Mouse (Mus musculus): Measurements from ENCODE around the gene Dtx3. TPM values are rescaled to one million over a fixed set of nuclear protein-coding genes. Genes with fewer than 3 reads are reported as not detected.

Gene Dtx3
- polyA plus RNA-seq (2014; fragmentation: Nextera tagmentation; extraction: Ambion mirVana), result 143 and 158 TPM in 2 replicates

DNA sequence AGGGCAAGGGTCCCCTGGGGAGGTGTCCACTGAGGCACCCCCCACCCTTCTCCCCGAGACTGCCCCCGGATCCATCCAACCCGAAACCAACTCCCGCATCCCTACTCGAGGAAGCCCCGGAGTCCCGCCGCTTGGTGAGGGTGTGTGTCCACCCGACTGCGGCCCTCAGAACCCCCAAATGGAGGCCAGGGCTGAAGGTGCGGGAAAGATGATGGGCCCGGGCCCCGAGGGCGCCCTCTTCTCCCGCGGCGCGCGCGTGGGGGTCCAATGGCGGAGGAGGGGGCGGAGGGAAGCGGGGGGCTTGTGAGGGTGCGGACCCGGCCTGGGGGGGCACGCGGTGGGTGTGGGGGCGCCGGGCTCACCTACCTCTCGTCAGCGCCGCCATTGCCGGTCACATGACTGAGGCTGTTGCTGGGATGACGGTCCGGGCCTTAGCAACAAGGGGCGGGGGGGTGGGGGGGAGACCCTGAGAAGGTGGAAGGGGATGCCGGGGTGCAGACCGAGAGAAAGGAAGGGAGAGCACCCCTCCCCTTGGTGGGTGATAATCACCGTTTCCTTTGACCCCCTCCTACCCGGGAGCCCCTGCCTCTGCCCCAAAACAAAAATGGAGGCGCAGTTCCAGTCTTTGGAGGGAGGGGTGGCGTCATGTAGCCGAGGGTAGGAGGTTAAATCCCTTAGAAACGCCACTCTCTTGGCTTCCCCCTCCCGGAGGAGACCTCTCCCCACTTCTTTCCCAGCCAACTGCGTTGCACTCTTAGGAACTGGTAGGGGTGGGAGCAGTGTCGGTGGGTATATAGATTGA lies at the start of gene Dtx3:
Dtx3 (minus strand) TSS at position 401 of the 802 bp plus-strand sequence.
- H3K4me1 ChIP-seq (replicated peaks; ENCODE audit: control insufficient read depth, insufficient read depth, low read length), result peaks cover 8% of the 10 kb centered on the region; the same call in 1 of the 2 replicates
- 3% methylated on average over 33 of the region's 47 CpGs for WGBS
- peak within 1 kb of the TSS; percentile 90 for H3K27ac ChIP-seq (ENCODE audit: low read depth, low read length)
- 0 out of 2 replicates have a peak, but pooled peaks cover 3% of the 10 kb centered on the region for H3K36me3 ChIP-seq (ENCODE audit: control insufficient read depth, insufficient read depth, low read length)
- ATAC-seq (ENCODE audit: low FRiP score) (peak; percentile 75), DNase-seq (ENCODE audit: low spot score) (peak; percentile 69)
- H3K4me2 ChIP-seq (replicated peaks; ENCODE audit: low read depth, low read length), result peak within 1 kb of the TSS; percentile 92
- no peaks in the 10 kb centered on the region for H3K9me3 ChIP-seq (ENCODE audit: control insufficient read depth, low read length)
- peak within 1 kb of the TSS; percentile 97 for H3K9ac ChIP-seq (ENCODE audit: low read depth, low read length)
- no peaks in the 10 kb centered on the region for H3K27me3 ChIP-seq (ENCODE audit: control insufficient read depth, insufficient read depth, low read length)
- H3K4me3 ChIP-seq (ENCODE audit: low read depth, low read length), result peak within 1 kb of the TSS; percentile 94

DNA sequence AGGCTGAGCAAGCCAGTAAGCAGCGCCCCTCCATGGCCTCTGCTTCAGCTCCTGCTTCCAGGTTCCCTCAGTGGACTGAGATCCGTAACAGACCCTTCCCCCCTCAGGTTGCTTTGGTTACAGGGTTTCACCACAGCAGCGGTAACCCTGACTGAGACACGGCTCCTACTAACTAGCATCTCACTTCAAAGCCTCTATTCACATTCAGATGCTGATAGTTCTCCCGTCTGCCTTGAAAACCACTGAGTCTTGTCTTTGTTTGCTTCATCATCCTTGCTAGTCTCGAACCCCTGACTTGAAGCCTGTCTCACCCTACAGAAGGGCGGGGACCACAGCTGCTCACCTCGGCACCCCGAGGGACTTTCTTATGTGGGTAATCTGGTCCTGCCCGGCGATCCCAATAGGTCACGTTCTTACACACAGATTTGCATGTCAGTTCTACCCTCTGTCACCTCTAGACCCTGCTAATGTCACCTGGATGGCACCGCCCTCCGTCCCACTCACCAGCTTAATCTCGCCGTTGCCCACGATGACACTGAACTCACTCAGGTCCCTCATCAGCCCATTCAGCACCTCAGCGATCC lies 42.8 kb upstream of the Dtx3 start:
- H3K36me3 ChIP-seq (ENCODE audit: control insufficient read depth, insufficient read depth, low read length), result peaks cover 5% of the 10 kb centered on the region; the same call in 1 of the 2 replicates

DNA sequence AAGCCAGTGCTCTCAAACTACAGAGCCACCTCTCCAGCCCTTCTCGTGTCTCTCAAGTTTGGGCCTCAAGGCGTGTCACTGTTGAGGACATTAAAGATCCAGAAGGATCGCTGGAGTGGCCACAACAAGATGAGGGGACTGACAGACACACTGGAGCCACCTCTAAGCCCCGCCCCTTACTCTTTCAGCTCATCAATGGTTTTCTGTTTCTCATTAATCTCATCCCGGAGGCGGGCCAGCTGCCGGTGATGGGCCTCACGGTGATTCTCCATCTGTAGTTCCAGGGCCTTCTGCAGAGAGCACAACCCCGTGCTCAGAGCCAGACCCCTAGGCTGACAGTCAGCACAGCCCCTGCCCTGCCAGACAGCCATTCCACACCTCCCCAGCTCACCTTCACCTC lies 41.0 kb upstream of the Dtx3 start:
- Histone ChIP-seq H3K4me1 (replicated peaks; ENCODE audit: control insufficient read depth, insufficient read depth, low read length) (peaks cover 3% of the 10 kb centered on the region; the same call in 1 of the 2 replicates), H3K36me3 (ENCODE audit: control insufficient read depth, insufficient read depth, low read length) (peaks cover 3% of the 10 kb centered on the region; the same call in 1 of the 2 replicates), H3K9ac (ENCODE audit: low read depth, low read length) (no peak overlapping the region), H3K9me3 (ENCODE audit: control insufficient read depth, low read length) (no peaks in the 10 kb centered on the region), H3K27me3 (ENCODE audit: control insufficient read depth, insufficient read depth, low read length) (no peaks in the 10 kb centered on the region), H3K4me2 (replicated peaks; ENCODE audit: low read depth, low read length) (no peak overlapping the region), H3K27ac (ENCODE audit: low read depth, low read length) (no peak overlapping the region), H3K4me3 (ENCODE audit: low read depth, low read length) (no peak overlapping the region)
- WGBS, result 35% methylated on average over 9 of the region's 9 CpGs
- peak; percentile 34 for DNase-seq (ENCODE audit: low spot score)
- peak; percentile 51; the same call in 1 of the 2 replicates for ATAC-seq (ENCODE audit: low FRiP score)

More for the DNA sequence above, 42.8 kb upstream of the Dtx3 start:
- WGBS, result 72% methylated on average over 18 of the region's 18 CpGs
- ATAC-seq (ENCODE audit: low FRiP score) (no peak), DNase-seq (ENCODE audit: low spot score) (no peak)
- Histone ChIP-seq H3K4me1 (replicated peaks; ENCODE audit: control insufficient read depth, insufficient read depth, low read length) (peaks cover 3% of the 10 kb centered on the region; the same call in 1 of the 2 replicates), H3K9me3 (ENCODE audit: control insufficient read depth, low read length) (no peaks in the 10 kb centered on the region), H3K27me3 (ENCODE audit: control insufficient read depth, insufficient read depth, low read length) (no peaks in the 10 kb centered on the region), H3K9ac (ENCODE audit: low read depth, low read length) (no peak overlapping the region), H3K4me3 (ENCODE audit: low read depth, low read length) (no peak overlapping the region), H3K4me2 (replicated peaks; ENCODE audit: low read depth, low read length) (no peak overlapping the region), H3K27ac (ENCODE audit: low read depth, low read length) (no peak overlapping the region)

DNA sequence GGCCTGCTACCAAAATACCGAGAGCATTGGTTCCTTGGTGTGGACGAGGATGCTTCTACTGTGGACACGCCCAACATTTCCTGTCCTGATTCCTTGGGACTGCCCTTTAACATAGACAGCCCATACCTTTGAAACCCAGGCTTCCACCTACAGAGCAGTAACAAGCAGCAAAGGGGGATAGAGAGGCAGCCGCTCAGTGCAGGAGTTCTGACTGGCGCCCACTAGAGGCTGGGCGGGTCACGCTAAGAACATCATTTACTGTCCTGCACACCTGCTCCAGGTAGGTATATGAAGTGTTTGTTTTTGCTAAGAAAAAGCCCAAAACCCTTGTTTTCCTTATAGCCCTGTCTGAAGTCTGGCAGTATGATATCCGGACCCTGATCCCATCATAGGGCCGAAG lies 37.6 kb upstream of the Dtx3 start:
- Histone ChIP-seq H3K4me2 (replicated peaks; ENCODE audit: low read depth, low read length) (no peak overlapping the region), H3K9ac (ENCODE audit: low read depth, low read length) (no peak overlapping the region), H3K4me3 (ENCODE audit: low read depth, low read length) (no peak overlapping the region), H3K4me1 (replicated peaks; ENCODE audit: control insufficient read depth, insufficient read depth, low read length) (peaks cover 3% of the 10 kb centered on the region; the same call in 1 of the 2 replicates), H3K9me3 (ENCODE audit: control insufficient read depth, low read length) (no peaks in the 10 kb centered on the region), H3K36me3 (ENCODE audit: control insufficient read depth, insufficient read depth, low read length) (no peaks in the 10 kb centered on the region), H3K27ac (ENCODE audit: low read depth, low read length) (no peak overlapping the region), H3K27me3 (ENCODE audit: control insufficient read depth, insufficient read depth, low read length) (peaks cover 2% of the 10 kb centered on the region; the same call in 1 of the 2 replicates)
- DNase-seq (ENCODE audit: low spot score) (no peak), ATAC-seq (ENCODE audit: low FRiP score) (no peak)
- 80% methylated on average over 9 of the region's 9 CpGs for WGBS

DNA sequence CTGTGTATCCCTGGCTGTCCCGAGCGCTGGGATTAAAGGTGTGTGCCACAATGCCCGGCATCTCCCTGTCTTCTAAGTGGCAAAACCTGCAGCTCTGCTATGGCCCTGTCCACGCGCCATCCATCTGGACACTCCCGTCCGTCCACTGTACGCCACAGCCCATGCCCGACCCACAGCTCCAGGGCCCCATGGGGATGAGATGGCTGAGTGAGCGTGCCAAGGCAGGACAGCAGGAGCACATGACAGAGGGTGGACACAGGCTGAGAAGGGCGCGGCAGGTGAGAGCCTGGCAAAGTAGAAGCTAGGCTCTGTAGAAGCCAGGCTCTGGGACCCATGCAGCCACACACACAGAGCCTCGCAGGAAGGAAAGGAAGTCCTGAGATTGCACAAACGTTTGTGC lies 36.2 kb upstream of the Dtx3 start:
- no peak for DNase-seq (ENCODE audit: low spot score)
- Histone ChIP-seq H3K4me2 (replicated peaks; ENCODE audit: low read depth, low read length) (no peak overlapping the region), H3K36me3 (ENCODE audit: control insufficient read depth, insufficient read depth, low read length) (no peaks in the 10 kb centered on the region), H3K9ac (ENCODE audit: low read depth, low read length) (no peak overlapping the region), H3K4me3 (ENCODE audit: low read depth, low read length) (no peak overlapping the region), H3K27me3 (ENCODE audit: control insufficient read depth, insufficient read depth, low read length) (peaks cover 2% of the 10 kb centered on the region; the same call in 1 of the 2 replicates), H3K9me3 (ENCODE audit: control insufficient read depth, low read length) (no peaks in the 10 kb centered on the region), H3K27ac (ENCODE audit: low read depth, low read length) (no peak overlapping the region), H3K4me1 (replicated peaks; ENCODE audit: control insufficient read depth, insufficient read depth, low read length) (peaks cover 1% of the 10 kb centered on the region; the same call in 1 of the 2 replicates)
- no peak for ATAC-seq (ENCODE audit: low FRiP score)
- WGBS, result 86% methylated on average over 14 of the region's 14 CpGs

DNA sequence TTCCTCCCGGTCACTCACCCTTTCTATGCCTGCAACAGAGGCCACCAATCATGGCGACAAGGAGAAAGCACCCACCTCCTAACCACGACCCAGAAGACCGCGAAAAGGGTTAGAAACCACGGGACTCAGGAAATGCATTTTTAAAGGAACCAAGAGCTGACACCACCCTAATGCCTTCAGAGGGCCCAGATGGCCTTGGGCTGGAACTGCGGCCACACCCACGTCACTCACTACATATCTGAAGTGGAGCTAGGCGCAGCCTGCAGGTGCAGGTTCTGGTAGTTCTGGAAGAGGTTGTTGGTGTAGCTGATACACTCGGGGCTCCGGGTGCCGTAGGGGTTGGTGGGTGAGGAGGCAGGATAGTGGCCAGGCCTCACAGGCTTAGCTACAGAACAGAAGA lies 35.2 kb upstream of the Dtx3 start:
- Histone ChIP-seq H3K4me1 (replicated peaks; ENCODE audit: control insufficient read depth, insufficient read depth, low read length) (no peaks in the 10 kb centered on the region), H3K4me2 (replicated peaks; ENCODE audit: low read depth, low read length) (no peak overlapping the region), H3K9me3 (ENCODE audit: control insufficient read depth, low read length) (no peaks in the 10 kb centered on the region)

DNA sequence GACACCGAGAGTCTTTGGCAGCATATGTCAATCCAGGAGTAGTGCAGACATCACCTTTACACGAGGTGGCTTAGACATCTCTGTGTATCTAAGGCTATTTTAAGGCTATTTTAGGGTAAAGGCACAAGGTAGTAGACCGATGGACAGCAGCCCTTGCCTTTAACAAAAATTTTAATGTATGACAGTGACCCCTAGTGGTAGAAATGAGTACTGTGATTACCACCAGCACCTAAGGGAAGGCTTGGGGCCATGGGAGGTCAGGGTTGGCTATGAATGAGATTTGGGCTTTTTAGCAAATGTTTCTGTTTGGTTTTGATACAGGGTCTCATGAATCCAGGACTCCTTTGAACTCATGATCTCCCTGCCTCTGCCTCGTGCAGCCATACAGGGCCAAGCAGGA lies 33.4 kb upstream of the Dtx3 start:
- Histone ChIP-seq H3K4me1 (replicated peaks; ENCODE audit: control insufficient read depth, insufficient read depth, low read length) (no peaks in the 10 kb centered on the region), H3K27ac (ENCODE audit: low read depth, low read length) (no peak overlapping the region), H3K4me3 (ENCODE audit: low read depth, low read length) (no peak overlapping the region), H3K27me3 (ENCODE audit: control insufficient read depth, insufficient read depth, low read length) (peaks cover 2% of the 10 kb centered on the region; the same call in 1 of the 2 replicates), H3K4me2 (replicated peaks; ENCODE audit: low read depth, low read length) (no peak overlapping the region), H3K36me3 (ENCODE audit: control insufficient read depth, insufficient read depth, low read length) (no peaks in the 10 kb centered on the region), H3K9ac (ENCODE audit: low read depth, low read length) (no peak overlapping the region), H3K9me3 (ENCODE audit: control insufficient read depth, low read length) (no peaks in the 10 kb centered on the region)
- DNase-seq (ENCODE audit: low spot score), result peak; percentile 81
- WGBS, result 27% methylated on average over 4 of the region's 4 CpGs
- peak; percentile 60; the same call in 1 of the 2 replicates for ATAC-seq (ENCODE audit: low FRiP score)

More for the DNA sequence above, 35.2 kb upstream of the Dtx3 start:
- Histone ChIP-seq H3K9ac (ENCODE audit: low read depth, low read length) (no peak overlapping the region), H3K4me3 (ENCODE audit: low read depth, low read length) (no peak overlapping the region), H3K36me3 (ENCODE audit: control insufficient read depth, insufficient read depth, low read length) (no peaks in the 10 kb centered on the region), H3K27ac (ENCODE audit: low read depth, low read length) (no peak overlapping the region), H3K27me3 (ENCODE audit: control insufficient read depth, insufficient read depth, low read length) (peaks cover 2% of the 10 kb centered on the region; the same call in 1 of the 2 replicates)
- DNase-seq (ENCODE audit: low spot score) (no peak), ATAC-seq (ENCODE audit: low FRiP score) (no peak)
- WGBS, result 93% methylated on average over 12 of the region's 12 CpGs

DNA sequence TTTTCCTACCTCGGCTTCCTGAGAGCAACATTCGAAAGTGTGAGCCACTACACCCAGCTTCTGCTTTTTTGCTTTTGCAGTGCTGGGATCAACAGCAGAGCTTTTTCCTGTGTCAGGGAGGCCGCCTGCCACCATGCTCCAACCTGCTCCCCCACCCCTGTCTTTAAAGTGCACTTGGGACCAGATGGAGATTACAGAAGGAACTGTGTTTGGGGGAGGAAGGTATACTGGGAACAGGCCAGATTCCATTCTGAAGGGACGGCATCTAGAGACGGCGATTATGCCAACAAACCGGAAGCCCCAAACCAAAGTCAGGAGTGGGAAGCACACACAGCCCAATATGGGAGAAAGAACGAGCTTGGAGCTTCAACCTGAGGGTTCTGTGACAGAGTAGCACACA lies 31.6 kb upstream of the Dtx3 start:
- Histone ChIP-seq H3K4me3 (ENCODE audit: low read depth, low read length) (no peak overlapping the region), H3K4me2 (replicated peaks; ENCODE audit: low read depth, low read length) (no peak overlapping the region), H3K27ac (ENCODE audit: low read depth, low read length) (no peak overlapping the region), H3K9ac (ENCODE audit: low read depth, low read length) (no peak overlapping the region), H3K36me3 (ENCODE audit: control insufficient read depth, insufficient read depth, low read length) (no peaks in the 10 kb centered on the region), H3K27me3 (ENCODE audit: control insufficient read depth, insufficient read depth, low read length) (peaks cover 2% of the 10 kb centered on the region; the same call in 1 of the 2 replicates), H3K9me3 (ENCODE audit: control insufficient read depth, low read length) (no peaks in the 10 kb centered on the region), H3K4me1 (replicated peaks; ENCODE audit: control insufficient read depth, insufficient read depth, low read length) (no peaks in the 10 kb centered on the region)
- DNase-seq (ENCODE audit: low spot score), result no peak
- no peak for ATAC-seq (ENCODE audit: low FRiP score)
- 88% methylated on average over 8 of the region's 8 CpGs for WGBS
